Mouse (Mus musculus): ENCODE measurements around the gene Siae. TPM values are rescaled to one million over a fixed set of nuclear protein-coding genes. Genes with fewer than 3 reads are reported as not detected.

Siae gene
- polyA plus RNA-seq, 1 experiment: 17.1 TPM

DNA sequence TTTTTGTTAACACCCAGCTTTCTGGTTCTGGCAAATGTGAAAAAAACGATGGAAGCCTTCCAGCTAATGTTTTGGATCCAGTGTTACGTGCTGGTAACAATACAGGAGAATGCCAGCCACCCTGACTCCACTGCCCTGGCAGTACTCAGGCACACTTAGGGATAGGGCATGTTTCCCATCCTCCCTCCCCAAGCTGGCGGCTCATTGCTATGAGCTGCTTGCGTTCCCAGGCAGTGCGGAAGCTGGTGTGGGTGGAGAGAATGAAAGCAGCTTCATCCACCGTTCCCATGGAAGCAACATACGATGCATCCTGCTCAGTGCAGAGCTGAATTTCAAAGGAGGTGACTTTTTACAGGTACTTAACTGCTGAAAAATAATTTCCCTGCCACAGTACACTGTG lies 70.1 kb downstream of the Siae start:
- no peak for DNase-seq (ENCODE audit: low spot score)

DNA sequence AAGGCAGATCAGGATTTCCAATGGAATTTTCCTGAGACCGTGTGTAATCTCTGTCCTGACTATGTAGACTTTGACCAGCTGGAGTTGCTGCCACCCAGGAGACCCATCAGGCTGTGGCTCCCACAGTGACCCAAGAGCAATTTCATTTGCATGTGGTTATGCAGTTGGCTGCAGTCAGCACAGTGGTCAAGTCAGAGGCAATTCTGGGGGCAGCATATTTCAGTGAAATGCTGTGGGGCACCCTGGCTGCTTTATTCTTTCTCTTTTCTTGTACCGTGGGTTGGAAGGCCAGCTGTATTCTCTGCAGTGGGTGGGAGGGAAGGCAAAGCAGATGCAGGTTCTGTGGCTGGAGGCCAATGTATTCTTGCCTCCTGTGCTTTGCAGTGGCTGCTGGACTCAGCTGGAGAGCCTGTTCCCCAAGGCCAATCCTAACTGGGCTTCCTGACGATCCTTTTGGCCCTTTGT lies 70.6 kb downstream of the Siae start:
- no peak for DNase-seq (ENCODE audit: low spot score)

GRCm38 (mm10) chr9:37627263-37627662 lies 71.8 kb downstream of the Siae start:
- DNase-seq (ENCODE audit: low spot score): no peak

DNA sequence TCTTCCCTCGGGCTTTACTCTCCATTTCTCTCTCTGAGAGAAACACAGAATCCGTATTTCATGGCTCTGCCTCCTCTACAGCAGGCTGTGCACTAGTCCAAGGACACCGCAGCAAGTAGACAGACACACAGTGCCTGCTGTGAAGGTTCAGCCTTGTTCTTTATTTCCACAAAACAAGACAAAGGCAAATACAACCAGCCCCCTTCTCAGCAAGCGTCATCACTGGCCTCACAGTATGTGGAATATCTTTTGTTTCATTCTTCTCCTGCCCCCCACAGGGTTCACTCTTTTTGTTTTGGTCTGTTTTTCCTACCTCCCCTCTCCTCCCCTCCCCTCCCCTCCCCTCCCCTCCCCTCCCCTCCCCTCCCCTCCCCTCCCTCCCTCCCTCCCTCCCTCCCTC lies 73.1 kb downstream of the Siae start:
- no peak for DNase-seq (ENCODE audit: low spot score)

DNA sequence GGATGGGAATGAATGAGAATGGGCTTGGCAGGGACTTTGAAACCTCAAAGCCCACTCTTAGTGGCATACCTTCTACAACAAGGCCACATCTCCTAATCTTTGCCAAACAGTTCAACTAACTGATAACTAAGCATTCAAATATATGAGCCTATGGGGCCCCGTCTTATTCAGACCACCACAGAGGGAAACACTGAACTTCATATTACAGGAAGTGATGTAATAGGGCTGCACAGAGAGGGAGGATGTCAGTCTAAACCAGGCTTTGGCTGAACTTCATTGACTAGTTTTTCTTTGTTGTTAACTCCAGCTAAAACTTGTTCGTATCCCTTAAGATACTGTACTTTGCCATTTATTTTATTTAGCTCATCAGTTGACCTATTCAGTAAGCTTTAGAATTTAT lies 74.4 kb downstream of the Siae start:
- no peak for DNase-seq (ENCODE audit: low spot score)

GRCm38 (mm10) chr9:37632305-37632704 lies 76.8 kb downstream of the Siae start:
- DNase-seq (ENCODE audit: low spot score): no peak

- DNase-seq (ENCODE audit: low spot score): no peak
These were observed 78.8 kb downstream of the Siae start for GRCm38 (mm10) chr9:37634269-37634668.

DNA sequence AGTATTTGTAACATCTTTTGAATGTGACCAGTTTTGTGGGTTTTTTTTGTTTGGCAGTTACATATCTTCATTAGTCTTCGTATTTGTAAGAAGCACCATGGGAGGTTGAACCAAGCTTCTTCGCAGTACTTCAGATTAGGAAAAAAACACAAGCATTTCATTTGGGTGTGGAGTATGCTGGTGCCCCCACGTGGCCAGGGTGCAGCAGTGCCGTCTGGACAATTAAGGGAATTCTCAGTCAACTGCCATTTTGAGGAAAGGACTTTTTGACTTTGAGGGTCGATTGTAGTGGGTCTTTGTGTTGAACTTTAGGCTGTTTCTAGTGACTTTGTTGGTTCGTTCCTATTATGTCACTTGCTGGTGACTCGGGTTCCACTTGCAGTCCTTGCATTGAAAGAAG lies 80.8 kb downstream of the Siae start:
- DNase-seq (ENCODE audit: low spot score): no peak

DNA sequence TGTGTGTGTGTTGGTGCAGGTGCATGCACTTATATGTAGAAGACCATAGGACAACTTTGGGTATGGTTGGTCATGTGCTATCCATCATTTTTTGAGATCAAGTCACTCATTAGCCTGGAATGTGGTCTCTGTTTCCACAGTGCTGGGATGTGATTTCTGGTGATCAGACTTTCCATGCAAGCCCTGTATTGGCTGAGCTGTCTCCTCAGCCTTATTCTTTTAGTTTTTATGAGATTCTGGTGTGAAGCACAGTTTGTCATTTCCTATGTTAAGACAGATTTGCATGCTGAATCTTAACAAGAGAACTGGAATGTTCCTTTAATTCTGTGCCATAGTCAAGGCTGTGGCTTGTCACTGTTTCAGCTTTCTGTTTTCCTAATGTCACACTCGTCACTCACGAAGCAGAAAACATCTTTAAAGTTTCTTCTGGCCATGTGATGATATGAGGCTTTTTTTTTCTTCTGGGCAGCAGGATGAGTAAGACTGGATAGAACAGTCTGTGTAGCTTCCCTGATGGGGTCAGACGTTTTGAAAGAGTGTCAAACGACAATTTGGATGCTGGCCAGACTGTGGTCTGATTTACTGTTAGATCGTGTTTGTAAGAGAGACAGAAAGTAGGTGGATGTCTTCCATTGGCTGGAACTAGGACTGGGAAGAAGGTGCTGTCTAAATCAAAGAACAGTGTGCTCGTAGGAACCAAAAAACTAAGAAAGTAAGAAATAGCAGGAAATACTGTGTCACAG lies 81.5 kb downstream of the Siae start:
- DNase-seq (ENCODE audit: low spot score): no peak

DNA sequence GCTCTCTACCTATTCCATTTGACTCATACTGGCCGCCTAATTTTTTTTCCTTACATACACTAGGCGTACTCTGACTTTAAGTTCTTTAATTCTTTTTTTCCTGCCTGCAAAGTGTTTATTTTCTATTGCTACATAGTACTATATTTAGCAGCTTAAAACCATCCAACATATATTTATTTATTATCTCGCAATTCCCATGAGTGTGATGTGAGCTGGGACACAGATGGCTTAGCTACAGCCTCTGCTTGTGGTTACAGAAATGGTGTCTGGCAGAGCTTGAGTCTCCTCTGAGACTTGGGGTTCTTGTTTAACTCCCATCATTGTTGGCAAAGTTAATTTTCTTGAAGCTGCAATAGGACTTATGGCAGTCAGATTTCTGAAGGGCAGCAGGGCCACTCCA lies 83.2 kb downstream of the Siae start:
- no peak for DNase-seq (ENCODE audit: low spot score)

GRCm38 (mm10) chr9:37646246-37646645 lies 90.7 kb downstream of the Siae start:
- DNase-seq (ENCODE audit: low spot score): no peak

DNA sequence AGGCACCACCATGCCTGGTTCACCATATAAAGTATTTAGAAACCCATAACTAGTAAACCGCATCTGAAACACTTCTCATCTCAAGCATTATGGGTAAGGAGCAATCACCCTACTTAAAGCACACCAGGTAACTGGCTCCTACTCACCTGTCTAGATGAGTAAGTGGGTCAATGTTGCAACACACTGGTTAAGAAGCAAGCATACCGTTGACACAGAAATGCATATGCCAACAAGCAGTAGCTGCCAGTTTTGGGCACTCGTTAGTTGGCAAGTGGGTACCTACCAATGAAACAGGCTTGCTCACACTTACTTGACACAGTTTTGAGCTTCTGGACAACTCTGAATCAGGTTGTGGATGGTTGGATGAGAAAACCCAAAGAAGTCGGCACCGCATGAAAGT lies 95.1 kb downstream of the Siae start:
- no peak for DNase-seq (ENCODE audit: low spot score)

GRCm38 (mm10) chr9:37653836-37654235 lies 98.3 kb downstream of the Siae start:
- DNase-seq (ENCODE audit: low spot score): no peak

DNA sequence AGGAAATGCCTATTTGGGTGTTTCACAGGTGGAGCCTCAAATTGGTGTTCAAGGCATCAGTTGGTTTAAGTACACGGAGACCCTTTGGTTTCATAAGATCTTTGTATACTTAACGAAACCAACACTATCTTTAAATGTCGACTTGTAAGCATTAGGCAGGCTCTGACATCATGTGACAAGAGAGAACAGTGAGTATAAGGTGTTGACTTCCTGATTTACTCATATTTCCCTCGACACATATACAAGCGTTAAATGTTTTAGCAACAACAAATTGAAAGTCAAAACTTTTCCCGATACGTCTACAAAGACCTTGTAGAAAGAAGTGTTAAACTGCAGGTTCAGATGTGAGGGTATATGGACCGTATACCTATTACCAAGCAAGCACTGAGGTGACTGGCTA lies 100.5 kb downstream of the Siae start:
- DNase-seq (ENCODE audit: low spot score): no peak

GRCm38 (mm10) chr9:37656439-37656881 lies 101.0 kb downstream of the Siae start:
- no peak for DNase-seq (ENCODE audit: low spot score)

DNA sequence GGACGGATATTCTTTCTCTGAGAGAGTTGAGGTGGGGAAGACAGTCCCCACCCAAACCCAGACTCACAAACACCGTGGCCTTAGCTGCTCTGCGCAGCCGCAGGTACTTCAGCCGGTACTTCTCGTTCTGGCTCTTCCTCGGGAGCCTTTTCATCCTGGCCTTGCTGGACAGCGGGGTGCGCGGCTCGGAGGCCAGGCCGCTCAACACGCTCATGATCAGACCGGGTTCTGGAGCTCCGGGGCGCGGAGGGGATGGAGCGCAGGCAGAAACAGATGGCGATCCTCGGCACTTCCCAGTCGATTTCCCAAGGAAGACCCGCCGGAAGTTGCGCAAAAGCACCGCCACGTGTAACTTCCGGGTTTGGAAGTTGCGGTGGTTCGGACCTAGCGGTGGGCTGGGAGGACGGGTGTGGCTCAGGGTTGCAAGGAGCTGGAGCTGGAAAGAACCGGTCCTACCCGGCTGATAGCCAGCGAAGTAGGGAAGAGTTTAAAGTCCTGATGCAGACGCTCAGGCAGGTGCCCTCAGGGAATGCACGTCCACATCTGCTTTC lies 101.5 kb downstream of the Siae start, which contains the start of gene Tbrg1:
Gene Tbrg1 (minus strand): TSS at position 382 of the 551 bp plus-strand sequence.
- DNase-seq (ENCODE audit: low spot score): peak; percentile 80

DNA sequence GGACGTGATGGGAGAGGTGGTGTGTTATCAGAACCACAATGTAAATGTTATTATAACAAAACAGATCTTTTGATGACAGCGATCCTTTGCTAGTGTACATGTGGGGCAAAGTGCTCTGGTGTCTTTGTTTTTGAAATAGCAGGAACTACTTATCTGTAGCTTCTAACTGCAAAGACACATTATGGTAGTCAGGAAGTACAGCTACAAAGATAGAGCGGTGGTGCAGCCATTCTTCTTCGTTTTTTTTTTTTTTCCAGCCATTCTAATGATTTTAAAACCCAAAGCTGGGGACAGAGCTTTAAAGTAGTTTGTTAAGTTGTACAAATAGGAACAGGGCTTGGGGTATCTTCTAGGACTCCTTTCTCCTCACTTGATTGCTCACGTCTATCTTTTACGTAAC lies 103.9 kb downstream of the Siae start:
- no peak for DNase-seq (ENCODE audit: low spot score)

- DNase-seq (ENCODE audit: low spot score): no peak
These were observed 107.7 kb downstream of the Siae start for GRCm38 (mm10) chr9:37663210-37663609.

GRCm38 (mm10) chr9:37664604-37665003 lies 109.1 kb downstream of the Siae start:
- DNase-seq (ENCODE audit: low spot score): no peak

DNA sequence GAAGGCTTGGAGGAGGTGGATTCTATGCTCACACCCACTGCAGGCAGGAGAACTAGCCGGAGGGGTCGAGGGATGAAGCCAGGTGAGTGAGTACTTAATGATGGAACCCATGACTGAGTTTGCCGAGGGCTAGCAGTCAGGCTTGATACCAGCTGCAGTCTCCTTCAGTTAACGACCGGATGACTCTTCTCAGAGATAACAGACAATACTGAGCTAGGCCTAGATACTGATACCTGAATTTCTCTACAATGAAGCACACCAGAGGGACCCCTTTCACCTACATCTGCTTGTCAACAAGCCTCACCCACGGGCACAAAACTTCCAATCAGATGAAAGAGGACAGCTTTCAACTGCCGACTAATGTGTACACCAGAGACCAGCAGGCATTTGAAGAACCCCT lies 110.5 kb downstream of the Siae start:
- no peak for DNase-seq (ENCODE audit: low spot score)

GRCm38 (mm10) chr9:37669115-37669514 lies 113.6 kb downstream of the Siae start, which contains the start of gene Panx3:
Gene Panx3, minus strand, starts transcription at chr9:37669235.
- DNase-seq (ENCODE audit: low spot score): no peak

GRCm38 (mm10) chr9:37669678-37670077 lies 114.2 kb downstream of the Siae start:
- no peak for DNase-seq (ENCODE audit: low spot score)

- no peak for DNase-seq (ENCODE audit: low spot score)
These were observed 114.8 kb downstream of the Siae start for GRCm38 (mm10) chr9:37670261-37670660.

All from urinary bladder, adult 2 months (tissue).